Mouse (Mus musculus) embryonic facial prominence, embryonic 11.5 days (tissue): ENCODE results near the gene Klhdc9. TPM values are rescaled to one million over a fixed set of nuclear protein-coding genes. Genes with fewer than 3 reads are reported as not detected.

Source experiments
- ATAC-seq: fragments of 200-750 bp; cut with Nextera tagmentation; replicated peaks from 2 replicates; pipeline ENCODE4 v1.8.0; 2017; ENCODE audit warnings: low read depth; ENCODE audit not compliant: insufficient number of reproducible peaks, low FRiP score, low TSS enrichment
- DNase-seq: peaks from one replicate; pipeline ENCODE4 v3.0.0-alpha.2; 2015; ENCODE audit warnings: low spot score
- H3K27ac ChIP-seq: fragments of 300-500 bp; sonication (generic); replicated peaks from 2 replicates; pipeline ENCODE4 v1.5.1; 2014; ENCODE audit warnings: mild to moderate bottlenecking, low read depth, low read length, control low read depth
- H3K27me3 ChIP-seq: fragments of 300-500 bp; sonication (generic); 2 replicates; pipeline ENCODE4 v1.6.1; 2014; ENCODE audit warnings: mild to moderate bottlenecking, low read length, moderate library complexity, mixed read lengths; ENCODE audit not compliant: control insufficient read depth, insufficient read depth
- H3K36me3 ChIP-seq: fragments of 300-500 bp; sonication (generic); replicated peaks from 2 replicates; pipeline ENCODE4 v1.6.1; 2014; ENCODE audit warnings: low read depth, mild to moderate bottlenecking, low read length, moderate library complexity, mixed read lengths; ENCODE audit not compliant: control insufficient read depth, insufficient read depth
- H3K4me1 ChIP-seq: fragments of 300-500 bp; sonication (generic); 2 replicates; pipeline ENCODE4 v1.6.1; 2014; ENCODE audit warnings: low read length, mixed read lengths; ENCODE audit not compliant: control insufficient read depth, insufficient read depth
- H3K4me2 ChIP-seq: fragments of 300-500 bp; sonication (generic); 2 replicates; pipeline ENCODE4 v1.6.1; 2014; ENCODE audit warnings: low read depth, mild to moderate bottlenecking, control low read depth, low read length, moderate library complexity
- H3K4me3 ChIP-seq: fragments of 300-500 bp; sonication (generic); 2 replicates; pipeline ENCODE4 v1.5.1; 2014; ENCODE audit warnings: low read depth, low read length, control low read depth
- H3K9ac ChIP-seq: fragments of 300-500 bp; sonication (generic); replicated peaks from 2 replicates; pipeline ENCODE4 v1.6.1; 2014; ENCODE audit warnings: mild to moderate bottlenecking, control low read depth, low read length
- H3K9me3 ChIP-seq: fragments of 300-500 bp; sonication (generic); replicated peaks from 2 replicates; pipeline ENCODE4 v1.6.1; 2016; ENCODE audit warnings: mild to moderate bottlenecking, low read length, inconsistent platforms, mixed read lengths; ENCODE audit not compliant: control insufficient read depth
- WGBS: fragments of 180-500 bp; shearing (Covaris S2); extraction: QIAGEN DNeasy Blood & Tissue Kit; methylation state at CpG from one replicate; pipeline ENCODE4 v1.1.7; 2014; 5-methylcytosine and 5-hydroxymethylcytosine counted together
- polyA plus RNA-seq: library from polyadenylated mRNA; unstranded; fragments of >200 nt; fragmentation: Nextera tagmentation; extraction: Ambion mirVana; gene quantifications from 2 replicates; pipeline ENCODE4 v1.2.1, GENCODE M21; 2014

The Klhdc9 gene
- polyA plus RNA-seq, 1 experiment from 2014 or later = 1.4 TPM

GRCm38 (mm10) chr1:171385171-171385570 is 24.6 kb upstream of the Klhdc9 start:
- no peak for DNase-seq
- no peak overlapping the region for H3K4me3 ChIP-seq
- H3K9me3 ChIP-seq = no peaks in the 10 kb centered on the region
- no peak for ATAC-seq
- peaks cover 4% of the 10 kb centered on the region; the same call in 1 of the 2 replicates for H3K27me3 ChIP-seq
- no peak overlapping the region for H3K4me2 ChIP-seq
- H3K9ac ChIP-seq = no peak overlapping the region; the same call in 1 of the 2 replicates
- no peaks in the 10 kb centered on the region for H3K4me1 ChIP-seq
- 64% methylated on average over 9 of the region's 9 CpGs for WGBS
- H3K36me3 ChIP-seq = no peaks in the 10 kb centered on the region
- H3K27ac ChIP-seq = no peak overlapping the region

GRCm38 (mm10) chr1:171384361-171384760 is 23.8 kb upstream of the Klhdc9 start:
- whole genome bisulfite sequencing = 59% methylated on average over 9 of the region's 9 CpGs
- DNase-seq = no peak

GRCm38 (mm10) chr1:171382096-171382620 is 21.6 kb upstream of the Klhdc9 start:
- Histone ChIP-seq H3K4me3 (no peak overlapping the region), H3K27ac (no peak overlapping the region), H3K27me3 (peaks cover 4% of the 10 kb centered on the region; the same call in 1 of the 2 replicates), H3K9me3 (no peaks in the 10 kb centered on the region), H3K4me1 (no peaks in the 10 kb centered on the region), H3K36me3 (no peaks in the 10 kb centered on the region), H3K4me2 (no peak overlapping the region), H3K9ac (no peak overlapping the region)
- ATAC-seq = no peak
- no peak for DNase-seq
- 79% methylated on average over 11 of the region's 11 CpGs for WGBS

More at GRCm38 (mm10) chr1:171384361-171384760, 23.8 kb upstream of the Klhdc9 start:
- Histone ChIP-seq H3K27ac (no peak overlapping the region), H3K36me3 (no peaks in the 10 kb centered on the region), H3K9ac (no peak overlapping the region), H3K4me1 (no peaks in the 10 kb centered on the region), H3K4me2 (no peak overlapping the region), H3K9me3 (no peaks in the 10 kb centered on the region), H3K27me3 (peaks cover 4% of the 10 kb centered on the region; the same call in 1 of the 2 replicates), H3K4me3 (no peak overlapping the region)
- no peak for ATAC-seq

GRCm38 (mm10) chr1:171379935-171380599 is 19.5 kb upstream of the Klhdc9 start:
- no peaks in the 10 kb centered on the region for H3K4me1 ChIP-seq
- peak overlapping the region; percentile 25; the same call in 1 of the 2 replicates for H3K4me2 ChIP-seq
- WGBS = 7% methylated on average over 31 of the region's 31 CpGs
- H3K9me3 ChIP-seq = no peaks in the 10 kb centered on the region
- H3K9ac ChIP-seq = no peak overlapping the region
- ATAC-seq (peak; percentile 25; the same call in 1 of the 2 replicates), DNase-seq (peak; percentile 75)
- H3K27me3 ChIP-seq = peaks cover 4% of the 10 kb centered on the region; the same call in 1 of the 2 replicates
- no peaks in the 10 kb centered on the region for H3K36me3 ChIP-seq
- H3K4me3 ChIP-seq = no peak overlapping the region
- H3K27ac ChIP-seq = no peak overlapping the region

- WGBS = 90% methylated on average over 6 of the region's 6 CpGs
- Histone ChIP-seq H3K36me3 (no peaks in the 10 kb centered on the region), H3K9me3 (no peaks in the 10 kb centered on the region), H3K4me2 (no peak overlapping the region), H3K4me3 (no peak overlapping the region), H3K4me1 (no peaks in the 10 kb centered on the region), H3K9ac (no peak overlapping the region), H3K27me3 (peaks cover 4% of the 10 kb centered on the region; the same call in 1 of the 2 replicates), H3K27ac (no peak overlapping the region)
- no peak for DNase-seq
- no peak for ATAC-seq
Measured at GRCm38 (mm10) chr1:171378298-171378697, 17.7 kb upstream of the Klhdc9 start.

GRCm38 (mm10) chr1:171375646-171376097 is 15.1 kb upstream of the Klhdc9 start:
- 36% methylated on average over 9 of the region's 9 CpGs for WGBS
- H3K27me3 ChIP-seq = peaks cover 2% of the 10 kb centered on the region; the same call in 1 of the 2 replicates
- H3K27ac ChIP-seq = no peak overlapping the region
- H3K9ac ChIP-seq = no peak overlapping the region
- DNase-seq (no peak), ATAC-seq (no peak)
- no peaks in the 10 kb centered on the region for H3K36me3 ChIP-seq
- H3K4me2 ChIP-seq = no peak overlapping the region
- H3K4me3 ChIP-seq = no peak overlapping the region
- no peaks in the 10 kb centered on the region for H3K4me1 ChIP-seq
- H3K9me3 ChIP-seq = no peaks in the 10 kb centered on the region

- H3K4me3 ChIP-seq = no peak overlapping the region
- no peaks in the 10 kb centered on the region for H3K9me3 ChIP-seq
- peak; percentile 40 for DNase-seq
- H3K27me3 ChIP-seq = no peaks in the 10 kb centered on the region; the same call in 1 of the 2 replicates
- H3K4me2 ChIP-seq = no peak overlapping the region
- 0% methylated on average over 4 of the region's 4 CpGs for WGBS
- H3K4me1 ChIP-seq = no peaks in the 10 kb centered on the region
- H3K27ac ChIP-seq = no peak overlapping the region
- H3K9ac ChIP-seq = no peak overlapping the region
- ATAC-seq = no peak
- no peaks in the 10 kb centered on the region for H3K36me3 ChIP-seq
Measured at GRCm38 (mm10) chr1:171373946-171374345, 13.3 kb upstream of the Klhdc9 start.

GRCm38 (mm10) chr1:171372880-171373279 is 12.3 kb upstream of the Klhdc9 start:
- DNase-seq (no peak), ATAC-seq (no peak)
- H3K9me3 ChIP-seq = no peaks in the 10 kb centered on the region
- H3K36me3 ChIP-seq = no peaks in the 10 kb centered on the region
- H3K4me1 ChIP-seq = no peaks in the 10 kb centered on the region
- H3K4me2 ChIP-seq = no peak overlapping the region
- H3K4me3 ChIP-seq = no peak overlapping the region
- no peak overlapping the region for H3K27ac ChIP-seq
- WGBS = 25% methylated on average over 3 of the region's 3 CpGs
- no peak overlapping the region for H3K9ac ChIP-seq
- no peaks in the 10 kb centered on the region; the same call in 1 of the 2 replicates for H3K27me3 ChIP-seq
